Mouse (Mus musculus) megakaryocyte, embryonic 14.5 days (primary cell): ENCODE data around the gene Arpc1a.

ENCODE experiments used
- FLI1 ChIP-seq: IDR thresholded peaks from 2 replicates; pipeline ENCODE4 v1.6.1; 2012; ENCODE audit warnings: low read length, inconsistent platforms, mixed read lengths
- GATA1 ChIP-seq: IDR thresholded peaks from 3 replicates; pipeline ENCODE4 v1.6.1; 2012; ENCODE audit warnings: mixed read lengths, low read length, inconsistent platforms, borderline replicate concordance

DNA sequence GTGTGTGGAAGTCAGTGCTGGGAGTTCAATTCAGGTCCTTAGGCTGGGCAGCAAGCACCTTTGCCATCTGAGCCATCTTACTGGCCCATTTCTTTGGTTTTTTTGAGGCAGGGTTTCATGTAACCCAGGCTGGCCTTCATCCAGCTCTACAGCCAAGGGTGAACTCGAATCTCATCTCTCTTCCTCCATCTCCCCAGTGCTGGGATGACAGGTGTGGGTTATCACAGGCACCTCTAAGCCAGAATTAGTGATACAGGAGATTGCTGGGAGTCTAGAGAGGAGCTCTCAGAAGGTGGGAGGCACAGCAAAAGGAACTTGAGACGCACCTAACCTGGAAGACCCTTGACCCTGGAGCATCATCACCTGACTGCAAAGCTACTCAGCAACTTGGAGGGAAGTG, 29.8 kb downstream of the Arpc1a start:
- TF ChIP-seq GATA1, result no peak
- TF ChIP-seq FLI1, result no peak
